22 mouse cellular contexts compared by ENCODE assay signal in genomic region chr2:65695061-65695460, GRCm38 (mm10).
A peak's percentile ranks its signal among the peaks of the same experiment; 100 is the strongest.
DNase-seq lines count a peak whose midpoint lies in the region; ATAC-seq and TF ChIP-seq lines count a peak whose summit lies in the region.
"Had no signal": no experiment of that assay in that cellular context is flagged by ENCODE, and none has a peak within 500 bp of the region (broad histone marks: within the 10 kb centered on the region; RNA-seq: fewer than 3 reads in every experiment).

No protein-coding gene starts in this region.

- TF ChIP-seq CTCF in cerebellum, adult 2 months (IDR thresholded peaks at IDR 0.05; ENCODE audit: borderline replicate concordance, insufficient read depth, low read depth, low read length): no peak

- H3K27me3 ChIP-seq in cerebellum, adult 2 months (ENCODE audit: control insufficient read depth, insufficient read depth, low read length): no peaks in the 10 kb centered on the region
- H3K27me3 ChIP-seq: forebrain, embryonic 13.5 days; hindbrain, embryonic 12.5 days had no signal

- WGBS in cerebellum, adult 2 months: 11% methylated on average over 7 of the region's 7 CpGs

- TF ChIP-seq POLR2A in cerebellum, adult 2 months (IDR thresholded peaks at IDR 0.05; ENCODE audit: borderline replicate concordance, insufficient read depth, low read length): no peak

- peaks cover 19% of the 10 kb centered on the region for H3K4me1 ChIP-seq in cerebellum, adult 2 months (ENCODE audit: control insufficient read depth, insufficient read depth, low read length)
- H3K4me1 ChIP-seq: embryonic facial prominence, embryonic 10.5 days; forebrain, embryonic 13.5 days; hindbrain, embryonic 12.5 days had no signal

- ATAC-seq in cerebellum, adult (ENCODE audit: insufficient number of reproducible peaks, low FRiP score, low TSS enrichment): peak; percentile 79
- no peak for ATAC-seq in megakaryocyte, adult 5-6 weeks (ENCODE audit: poor library complexity, severe bottlenecking)
- ATAC-seq: CD4-positive, CD25-positive, alpha-beta regulatory T cell, adult 4 months; forebrain, embryonic 13.5 days; forebrain, postnatal 0 days; hindbrain, embryonic 16.5 days; inflammation-experienced regulatory T-cells, adult 6 months had no signal

- peak overlapping the region; percentile 83 for H3K27ac ChIP-seq in cerebellum, adult 2 months (ENCODE audit: insufficient read depth, low read length)
- H3K27ac ChIP-seq: embryonic facial prominence, embryonic 10.5 days; forebrain, embryonic 13.5 days; hindbrain, embryonic 12.5 days had no signal

- no peak for DNase-seq in cerebellum, postnatal 4 days (ENCODE audit: low spot score in 2 of 2)
- DNase-seq in WW6 (ENCODE audit: low read depth, low spot score): peak; percentile 1
- peak; percentile 66 to 89 for DNase-seq in cerebellum, adult 2 months
- peak; percentile 67 to 73 for DNase-seq in cerebellum, postnatal 25 days
- no peak for DNase-seq in T-cell, adult 2 months (ENCODE audit: low spot score)
- no peak for DNase-seq in thymus, postnatal 25 days
- DNase-seq: adrenal gland, postnatal 14 days; B cell, adult 2 months; forebrain, postnatal 0 days; gastrocnemius, postnatal 14 days; heart, adult 11 months; heart, postnatal 10 days; heart, postnatal 4 days; kidney, adult 18-20 months had no signal

- H3K4me3 ChIP-seq in cerebellum, adult 2 months (replicated peaks; ENCODE audit: insufficient read depth, low read depth, low read length): no peak overlapping the region
- H3K4me3 ChIP-seq: embryonic facial prominence, embryonic 10.5 days; forebrain, embryonic 13.5 days; hindbrain, embryonic 12.5 days had no signal

Comparison
In these comparisons a context has a peak if more than half of its experiments do, and no peak if none do; other contexts are left out.
1. DNase-seq: peak in WW6 (single experiment), cerebellum, adult 2 months (2 of 2) and cerebellum, postnatal 25 days (2 of 2); none in cerebellum, postnatal 4 days (0 of 2), T-cell, adult 2 months (single experiment) and thymus, postnatal 25 days (single experiment).